Mouse (Mus musculus) stomach, postnatal 0 days (tissue): ENCODE results near the gene Dlg5.

Experiments used
- CTCF ChIP-seq: IDR thresholded peaks from 2 replicates; pipeline ENCODE4 v1.5.1; 2016; ENCODE audit warnings: antibody characterized with exemption, low read depth, mild to moderate bottlenecking, moderate library complexity
- EP300 ChIP-seq: optimal IDR thresholded peaks from 2 replicates; pipeline ENCODE3; 2016; ENCODE audit warnings: antibody characterized with exemption

- TF ChIP-seq CTCF, result no peak
- TF ChIP-seq EP300, result no peak
Measured at GRCm38 (mm10) chr14:24226344-24226743, 19.4 kb downstream of the Dlg5 start.
